Mouse (Mus musculus) spleen, adult 2 months (tissue): ENCODE data around the gene Tsg101.

ENCODE experiments used
- CTCF ChIP-seq: fragments of 200-500 bp; IDR thresholded peaks from 2 replicates; pipeline ENCODE4 v1.5.1; 2011; ENCODE audit warnings: mild to moderate bottlenecking, inconsistent platforms; ENCODE audit not compliant: insufficient read depth, insufficient read length, insufficient replicate concordance; ENCODE audit errors: extremely low read depth
- POLR2A ChIP-seq: fragments of 200-500 bp; IDR thresholded peaks from 2 replicates; pipeline ENCODE4 v1.6.1; 2011; ENCODE audit warnings: low read depth, low read length, inconsistent platforms

- TF ChIP-seq CTCF: no peak
- no peak for TF ChIP-seq POLR2A
Measured at GRCm38 (mm10) chr7:46957831-46958691, 38.3 kb upstream of the Tsg101 start, which contains the start of gene Uevld.
